Mouse (Mus musculus) midbrain, embryonic 15.5 days (tissue): ENCODE results near the gene Thsd4. TPM values are rescaled to one million over a fixed set of nuclear protein-coding genes. Genes with fewer than 3 reads are reported as not detected.
"Not testable (repeated sequence)": the region's sequence is repeated elsewhere in the genome, so short reads cannot be mapped to it uniquely, and the experiment has no call there.

Experiments used
- ATAC-seq: fragments of 200-750 bp; cut with Nextera tagmentation; replicated peaks from 2 replicates; pipeline ENCODE4 v1.8.0; 2017; ENCODE audit warnings: moderate TSS enrichment
- H3K27ac ChIP-seq: fragments of 300-500 bp; sonication (generic); 2 replicates; pipeline ENCODE4 v1.5.1; 2015; ENCODE audit warnings: mild to moderate bottlenecking, inconsistent platforms
- H3K27me3 ChIP-seq: fragments of 300-500 bp; sonication (generic); replicated peaks from 2 replicates; pipeline ENCODE4 v1.6.1; 2015; ENCODE audit warnings: inconsistent platforms
- H3K36me3 ChIP-seq: fragments of 300-500 bp; sonication (generic); replicated peaks from 2 replicates; pipeline ENCODE4 v1.6.1; 2015; ENCODE audit warnings: inconsistent platforms
- H3K4me1 ChIP-seq: fragments of 300-500 bp; sonication (generic); 2 replicates; pipeline ENCODE4 v1.6.1; 2015; ENCODE audit warnings: inconsistent platforms
- H3K4me2 ChIP-seq: fragments of 300-500 bp; sonication (generic); 2 replicates; pipeline ENCODE4 v1.6.1; 2015; ENCODE audit warnings: inconsistent platforms, mild to moderate bottlenecking, moderate library complexity
- H3K4me3 ChIP-seq: fragments of 300-500 bp; sonication (generic); 2 replicates; pipeline ENCODE4 v1.5.1; 2015; ENCODE audit warnings: mild to moderate bottlenecking, inconsistent platforms
- H3K9ac ChIP-seq: fragments of 300-500 bp; sonication (generic); 2 replicates; pipeline ENCODE4 v1.6.1; 2015; ENCODE audit warnings: mild to moderate bottlenecking, inconsistent platforms
- H3K9me3 ChIP-seq: fragments of 300-500 bp; sonication (generic); 2 replicates; pipeline ENCODE4 v1.6.1; 2016; ENCODE audit warnings: inconsistent platforms
- whole genome bisulfite sequencing: fragments of 180-500 bp; shearing (Covaris S2); methylation state at CpG from one replicate; pipeline ENCODE4 v1.1.7; 2015; ENCODE audit warnings: mixed read lengths; 5-methylcytosine and 5-hydroxymethylcytosine counted together
- polyA plus RNA-seq: library from polyadenylated mRNA; unstranded; fragments of >200 nt; fragmentation: Nextera tagmentation; extraction: Ambion mirVana; gene quantifications from 2 replicates; pipeline ENCODE4 v1.2.1, GENCODE M21; 2015

The Thsd4 gene
- polyA plus RNA-seq, 1 experiment from 2014 or later, result 6.4 TPM

- H3K4me1 ChIP-seq, result no peaks in the 10 kb centered on the region
- no peak overlapping the region for H3K9ac ChIP-seq
- no peak overlapping the region for H3K4me2 ChIP-seq
- H3K4me3 ChIP-seq, result no peak overlapping the region
- 64% methylated on average over 5 of the region's 5 CpGs for WGBS
- no peak for ATAC-seq
- no peak overlapping the region for H3K27ac ChIP-seq
- H3K9me3 ChIP-seq, result no peaks in the 10 kb centered on the region
- H3K36me3 ChIP-seq, result no peaks in the 10 kb centered on the region
- no peaks in the 10 kb centered on the region for H3K27me3 ChIP-seq
Observed at GRCm38 (mm10) chr9:59942501-59943085, 579.3 kb downstream of the Thsd4 start.

GRCm38 (mm10) chr9:59941885-59942350 lies 579.9 kb downstream of the Thsd4 start:
- no peaks in the 10 kb centered on the region for H3K4me1 ChIP-seq
- no peak overlapping the region for H3K27ac ChIP-seq
- no peaks in the 10 kb centered on the region for H3K9me3 ChIP-seq
- no peaks in the 10 kb centered on the region for H3K36me3 ChIP-seq
- no peak overlapping the region for H3K9ac ChIP-seq
- no peak for ATAC-seq
- H3K4me3 ChIP-seq, result no peak overlapping the region
- 80% methylated on average over 9 of the region's 9 CpGs for WGBS
- H3K4me2 ChIP-seq, result no peak overlapping the region
- H3K27me3 ChIP-seq, result no peaks in the 10 kb centered on the region

GRCm38 (mm10) chr9:59940913-59941884 lies 580.6 kb downstream of the Thsd4 start:
- H3K36me3 ChIP-seq, result no peaks in the 10 kb centered on the region
- no peaks in the 10 kb centered on the region for H3K9me3 ChIP-seq
- WGBS, result 81% methylated on average over 12 of the region's 12 CpGs
- no peak overlapping the region for H3K9ac ChIP-seq
- H3K27ac ChIP-seq, result no peak overlapping the region
- no peak overlapping the region for H3K4me3 ChIP-seq
- H3K4me1 ChIP-seq, result no peaks in the 10 kb centered on the region
- no peak for ATAC-seq
- H3K27me3 ChIP-seq, result no peaks in the 10 kb centered on the region
- no peak overlapping the region for H3K4me2 ChIP-seq

GRCm38 (mm10) chr9:59939691-59940090 lies 582.2 kb downstream of the Thsd4 start:
- Histone ChIP-seq H3K9ac (no peak overlapping the region), H3K4me3 (no peak overlapping the region), H3K27me3 (no peaks in the 10 kb centered on the region), H3K4me1 (no peaks in the 10 kb centered on the region), H3K27ac (no peak overlapping the region), H3K4me2 (no peak overlapping the region), H3K9me3 (no peaks in the 10 kb centered on the region), H3K36me3 (no peaks in the 10 kb centered on the region)
- ATAC-seq, result no peak
- WGBS, result 85% methylated on average over 2 of the region's 2 CpGs

- Histone ChIP-seq H3K9me3 (no peaks in the 10 kb centered on the region), H3K36me3 (no peaks in the 10 kb centered on the region), H3K4me2 (no peak overlapping the region), H3K9ac (no peak overlapping the region), H3K4me1 (no peaks in the 10 kb centered on the region), H3K4me3 (no peak overlapping the region), H3K27ac (no peak overlapping the region), H3K27me3 (no peaks in the 10 kb centered on the region)
- 81% methylated on average over 8 of the region's 8 CpGs for WGBS
- ATAC-seq, result no peak
Observed at GRCm38 (mm10) chr9:59938529-59938928, 583.3 kb downstream of the Thsd4 start.

- not testable (repeated sequence) for ATAC-seq, H3K4me2 ChIP-seq, H3K9me3 ChIP-seq, H3K4me3 ChIP-seq, H3K27ac ChIP-seq, H3K36me3 ChIP-seq, H3K9ac ChIP-seq, H3K27me3 ChIP-seq, H3K4me1 ChIP-seq
- 84% methylated on average over 8 of the region's 8 CpGs for WGBS
Observed at GRCm38 (mm10) chr9:59935866-59936265, 586.0 kb downstream of the Thsd4 start.

GRCm38 (mm10) chr9:59930248-59930647 lies 591.6 kb downstream of the Thsd4 start:
- Histone ChIP-seq H3K4me1 (no peaks in the 10 kb centered on the region), H3K27ac (no peak overlapping the region), H3K9me3 (no peaks in the 10 kb centered on the region), H3K4me2 (no peak overlapping the region), H3K27me3 (no peaks in the 10 kb centered on the region), H3K9ac (no peak overlapping the region), H3K36me3 (peaks cover 8% of the 10 kb centered on the region; the same call in 1 of the 2 replicates), H3K4me3 (no peak overlapping the region)
- no peak for ATAC-seq
- 85% methylated on average over 3 of the region's 3 CpGs for WGBS

Other genes with a start within 250 kb of the Thsd4 start
- gene Lrrc49, start 166.1 kb upstream of the Thsd4 start, polyA plus RNA-seq, result 80.4 and 80.9 TPM in 2 replicates
- 21.9 and 22.3 TPM in 2 replicates for gene Larp6, start 190.9 kb upstream of the Thsd4 start, polyA plus RNA-seq